Mouse (Mus musculus) layer of hippocampus, adult 9-11 months (tissue): Measurements from ENCODE around the gene Zfyve27.

Source experiments
- DNase-seq: peaks from one replicate; pipeline ENCODE4 v3.0.0; 2022

Gene Zfyve27

GRCm38 (mm10) chr19:42144067-42144466 is 19.7 kb upstream of the Zfyve27 start:
- no peak for DNase-seq

DNA sequence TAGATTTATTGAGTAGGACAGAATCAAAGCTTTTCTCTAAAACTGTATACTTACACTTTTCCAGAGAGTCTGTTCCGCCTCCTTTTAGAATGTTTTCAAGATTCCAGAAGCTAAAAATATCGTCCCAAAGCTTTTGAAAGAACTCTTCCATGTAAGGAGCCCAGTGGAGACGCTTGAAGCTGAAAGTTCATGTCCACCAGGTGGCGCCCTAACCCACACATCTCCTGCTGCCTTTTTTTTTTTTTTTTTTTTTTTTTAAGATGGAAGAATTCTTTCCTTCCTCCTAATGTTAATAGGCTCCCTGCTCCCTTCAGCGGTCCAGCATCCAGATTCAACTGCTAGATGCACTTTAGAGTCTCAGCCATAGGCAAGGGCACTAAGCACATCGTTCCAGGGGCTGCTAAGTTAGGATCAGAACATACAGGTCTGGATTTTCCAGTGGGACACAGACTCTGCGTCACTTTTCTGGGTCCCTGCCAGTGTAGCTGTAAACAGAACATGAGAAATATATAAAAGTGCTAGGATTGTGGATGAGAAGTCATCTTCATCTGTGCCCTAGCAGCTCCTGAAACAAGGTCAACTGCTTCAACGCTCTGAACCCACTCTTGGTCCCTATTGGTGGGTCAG is 19.1 kb upstream of the Zfyve27 start:
- peak; percentile 80 for DNase-seq

- no peak for DNase-seq
These were observed 18.5 kb upstream of the Zfyve27 start for GRCm38 (mm10) chr19:42145210-42145609.

GRCm38 (mm10) chr19:42145731-42146130 is 18.0 kb upstream of the Zfyve27 start:
- DNase-seq: no peak

- no peak for DNase-seq
These were observed 17.3 kb upstream of the Zfyve27 start for GRCm38 (mm10) chr19:42146276-42147010.

DNA sequence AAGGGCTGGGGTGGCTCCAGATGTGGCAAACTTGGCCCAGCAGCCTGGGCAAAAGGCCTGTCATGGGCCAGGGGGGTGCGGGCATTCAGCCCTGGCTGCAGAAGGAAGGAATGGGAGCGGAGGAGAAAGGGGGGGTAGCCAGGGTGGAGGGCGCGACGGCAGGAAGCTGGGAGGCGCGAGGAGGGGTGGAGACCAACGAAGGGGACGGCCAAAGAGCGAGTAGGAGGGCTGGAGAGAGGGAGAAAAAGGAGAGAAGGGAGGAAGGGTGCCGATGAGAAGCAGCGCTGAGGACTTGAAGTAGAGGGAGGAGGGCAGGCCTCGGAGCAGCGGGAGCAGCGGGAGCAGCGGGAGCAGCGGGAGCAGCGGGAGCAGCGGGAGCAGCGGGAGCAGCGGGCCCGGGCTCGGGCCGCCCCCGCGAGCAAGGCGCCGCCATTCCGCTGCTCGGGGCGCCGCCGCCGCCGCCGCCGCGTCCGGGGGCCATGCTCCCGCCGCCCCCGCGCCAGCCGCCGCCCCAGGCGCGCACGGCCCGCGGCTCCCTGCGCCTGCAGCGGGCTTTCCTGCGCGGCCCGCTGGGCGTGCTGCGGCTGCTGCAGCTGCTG is 16.5 kb upstream of the Zfyve27 start, which contains the start of gene Marveld1:
TSS of gene Marveld1 (plus strand) at position 231 of the 599 bp plus-strand sequence.
- no peak for DNase-seq

GRCm38 (mm10) chr19:42147769-42148568 is 15.8 kb upstream of the Zfyve27 start:
- DNase-seq: no peak

GRCm38 (mm10) chr19:42148569-42148860 is 15.2 kb upstream of the Zfyve27 start:
- no peak for DNase-seq

DNA sequence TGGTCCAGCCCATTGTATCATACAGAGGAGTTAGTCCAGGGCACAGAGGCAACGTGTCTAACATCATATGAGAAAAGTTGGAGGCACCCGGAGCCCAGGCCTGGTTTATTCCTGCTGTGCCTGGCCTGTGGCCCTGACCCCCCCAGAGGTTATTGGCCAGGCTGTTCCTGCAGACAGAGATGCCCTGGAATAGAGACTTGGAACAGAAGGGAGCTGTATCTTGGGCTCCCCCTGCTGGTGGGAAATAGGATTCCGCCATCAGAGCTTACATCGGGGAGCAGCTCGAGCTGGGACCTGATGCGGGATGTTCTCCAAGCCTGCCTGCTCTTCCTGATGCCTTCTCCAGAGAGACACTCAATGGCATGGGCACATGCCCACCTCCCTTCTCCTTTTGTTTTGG is 11.8 kb upstream of the Zfyve27 start:
- peak; percentile 83 for DNase-seq

DNA sequence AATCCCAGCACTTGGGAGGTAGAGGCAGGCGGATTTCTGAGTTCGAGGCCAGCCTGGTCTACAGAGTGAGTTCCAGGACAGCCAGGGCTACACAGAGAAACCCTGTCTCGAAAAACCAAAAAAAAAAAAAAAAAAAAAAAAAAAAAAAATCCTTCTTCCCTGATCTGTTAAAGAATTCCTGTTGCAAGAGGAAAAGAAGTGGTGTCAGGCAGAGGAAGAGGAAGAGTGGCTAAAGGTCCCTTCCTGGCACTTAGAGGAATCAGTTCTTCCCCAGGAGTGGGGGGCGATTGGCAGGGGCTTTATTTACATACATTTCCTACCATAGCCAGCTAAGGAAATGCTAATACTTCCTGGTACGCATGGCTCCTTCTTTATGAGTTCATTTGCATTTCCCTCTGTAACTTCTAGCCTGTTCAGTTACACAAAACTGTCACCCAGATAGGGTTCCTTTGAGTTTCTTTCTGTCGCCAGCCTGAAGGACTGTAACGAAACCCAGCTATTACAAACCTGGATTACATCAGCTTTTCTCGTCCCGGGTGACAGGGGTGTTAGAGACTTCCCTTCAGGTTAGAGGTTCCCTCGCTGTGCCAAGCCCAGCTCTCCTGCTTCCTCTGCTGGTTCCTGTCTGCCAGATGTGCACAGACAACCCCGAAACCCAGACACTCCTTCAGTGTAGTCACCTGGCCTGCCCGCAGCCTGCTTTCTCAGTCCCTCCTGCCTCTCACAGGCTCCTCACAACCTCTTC is 6.1 kb upstream of the Zfyve27 start:
- no peak for DNase-seq

DNA sequence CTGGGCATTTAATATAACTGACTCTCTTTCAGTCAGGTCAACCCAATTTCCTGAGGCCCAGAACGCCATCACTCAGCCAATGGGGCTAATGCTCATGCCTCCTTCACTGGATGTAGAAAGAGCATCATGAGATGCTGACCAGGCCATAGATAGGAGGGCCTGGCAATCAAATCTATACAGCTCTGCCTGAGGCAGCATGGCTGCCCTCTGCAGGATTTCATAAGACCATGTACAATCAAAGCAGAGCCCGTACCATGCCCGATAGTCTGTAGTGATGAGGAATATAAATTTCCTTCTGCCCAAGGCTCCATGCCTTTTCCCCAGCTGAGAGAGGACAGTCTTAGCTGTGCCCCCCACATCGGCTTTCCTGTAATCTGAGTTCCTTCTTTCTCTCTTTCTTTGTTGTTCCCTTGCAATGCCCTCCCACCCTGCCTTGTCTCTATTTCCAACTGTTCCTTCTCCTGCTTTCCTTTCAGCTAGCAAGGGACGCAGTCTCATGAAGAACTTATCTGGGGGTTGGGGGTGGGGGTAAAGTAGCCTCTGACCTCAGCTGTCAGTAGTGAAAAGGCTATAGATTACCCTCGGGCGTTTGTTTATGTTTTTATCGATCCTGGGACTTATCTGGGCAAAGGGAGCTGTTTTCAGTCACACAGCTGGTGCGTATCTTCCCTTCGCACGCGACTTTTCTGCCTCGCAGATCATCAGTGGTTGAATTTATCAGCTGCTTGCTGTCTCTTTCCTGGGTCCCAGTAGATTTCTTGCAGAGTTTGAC is 5.3 kb upstream of the Zfyve27 start:
- no peak for DNase-seq

DNA sequence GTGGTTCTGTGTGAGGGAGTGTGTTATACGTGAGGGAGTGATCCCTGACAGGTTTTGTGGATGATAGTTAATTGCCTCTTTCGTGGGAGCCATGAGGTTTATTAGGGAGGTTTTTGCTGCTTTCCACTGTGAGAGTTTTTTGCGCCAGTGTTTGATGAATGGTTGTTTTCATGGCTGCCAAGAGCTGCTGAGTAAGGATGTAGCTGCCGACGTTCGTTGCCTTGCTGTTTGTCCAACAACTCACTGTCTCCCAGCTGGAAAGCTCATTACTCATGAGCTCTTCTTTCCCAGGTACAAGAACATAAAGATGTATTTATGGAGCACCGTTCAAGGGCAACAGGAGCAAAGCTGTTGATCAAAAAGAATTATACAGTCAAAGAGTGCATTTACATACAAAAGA is 437 bp downstream of the Zfyve27 start:
- DNase-seq: no peak

DNA sequence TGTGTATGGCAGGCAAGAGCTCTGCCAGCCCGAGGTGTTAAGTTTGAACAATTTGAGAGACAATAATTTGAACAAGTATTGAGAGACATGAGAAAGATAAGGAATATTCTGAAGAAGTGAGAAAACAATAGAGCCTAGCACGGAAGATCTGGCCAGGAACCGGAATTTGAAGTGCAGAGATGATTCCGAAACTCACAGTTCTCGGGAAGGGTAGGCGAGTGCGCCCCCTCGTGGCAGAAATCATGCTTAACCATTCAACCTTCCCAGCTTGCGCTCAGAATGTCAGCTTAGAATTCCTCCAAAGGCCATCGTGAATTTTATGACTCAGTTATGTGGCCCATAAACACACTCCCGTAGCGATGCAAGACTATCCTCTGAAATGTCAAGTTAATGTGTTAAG is 2.4 kb downstream of the Zfyve27 start:
- peak; percentile 64 for DNase-seq

- DNase-seq: no peak
These were observed 3.0 kb downstream of the Zfyve27 start for GRCm38 (mm10) chr19:42166766-42167165.

DNA sequence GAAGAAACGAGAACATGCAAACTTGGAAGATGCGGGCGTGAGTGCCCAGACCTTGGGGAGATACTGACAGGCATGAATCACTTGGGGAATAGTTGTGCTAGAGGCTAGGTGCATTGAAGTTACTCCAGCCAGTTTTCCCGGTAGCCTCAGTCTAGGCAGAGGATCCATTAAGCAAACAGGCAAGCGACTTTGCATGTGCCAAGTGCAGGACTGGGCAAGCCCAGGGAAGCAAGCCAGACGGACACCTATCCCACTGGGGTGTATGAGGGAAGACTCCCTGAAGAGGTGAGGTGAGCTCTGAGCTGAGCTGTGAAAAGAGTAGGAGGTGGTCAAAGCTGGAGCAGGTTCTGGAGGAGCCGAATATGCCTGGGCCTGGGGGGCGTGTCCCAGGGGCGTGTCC is 3.7 kb downstream of the Zfyve27 start:
- DNase-seq: no peak

- no peak for DNase-seq
These were observed 5.7 kb downstream of the Zfyve27 start for GRCm38 (mm10) chr19:42169322-42169975.

- peak; percentile 96 for DNase-seq
These were observed 6.5 kb downstream of the Zfyve27 start for GRCm38 (mm10) chr19:42170025-42170969.

DNA sequence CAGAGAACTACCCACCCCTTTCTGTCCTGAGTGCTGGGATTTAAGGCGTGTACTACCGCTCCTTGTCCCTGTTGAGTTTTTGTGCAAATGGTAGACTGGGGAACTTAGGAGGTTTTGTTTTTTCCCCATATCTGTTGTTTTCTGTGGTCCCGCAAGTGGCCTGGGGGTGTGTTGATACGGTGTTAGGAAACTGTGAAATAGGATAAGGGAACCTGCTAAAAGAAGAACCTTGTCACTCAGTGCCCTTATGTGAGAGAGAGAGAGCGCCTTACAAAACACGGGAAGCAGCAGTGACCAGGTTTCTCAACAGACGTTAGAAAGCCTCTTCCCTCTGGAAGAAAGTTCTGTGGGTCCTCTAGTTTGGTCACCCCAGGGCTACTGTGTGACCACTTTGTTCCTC is 13.1 kb downstream of the Zfyve27 start:
- DNase-seq: no peak

DNA sequence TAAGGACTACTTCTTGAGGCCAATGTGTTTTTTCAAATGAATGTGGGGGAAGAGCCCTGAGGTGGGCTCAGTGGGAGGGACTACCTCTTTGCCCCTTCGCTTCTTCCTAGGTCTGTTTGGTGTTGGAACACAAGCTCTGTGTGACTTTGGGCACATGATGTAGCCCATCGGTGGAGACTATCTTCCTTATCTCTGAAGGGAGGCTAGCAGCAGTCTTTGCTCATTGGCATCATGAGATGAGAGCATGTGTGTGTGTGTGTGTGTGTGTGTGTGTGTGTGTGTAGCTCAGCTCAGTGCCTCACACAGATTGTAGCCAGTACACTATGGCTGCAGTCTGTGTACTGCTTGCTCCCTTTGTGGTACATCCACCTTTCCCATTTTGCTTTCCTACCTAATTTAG is 13.7 kb downstream of the Zfyve27 start:
- DNase-seq: no peak

GRCm38 (mm10) chr19:42179356-42179755 is 15.6 kb downstream of the Zfyve27 start:
- no peak for DNase-seq
